Mouse (Mus musculus): ENCODE measurements around the gene Rpl14. TPM values are rescaled to one million over a fixed set of nuclear protein-coding genes. Genes with fewer than 3 reads are reported as not detected.
A peak's percentile ranks its signal among the peaks of the same experiment; 100 is the strongest.

Gene Rpl14
- total RNA-seq, 1 experiment from 2014 or later = 525 TPM

DNA sequence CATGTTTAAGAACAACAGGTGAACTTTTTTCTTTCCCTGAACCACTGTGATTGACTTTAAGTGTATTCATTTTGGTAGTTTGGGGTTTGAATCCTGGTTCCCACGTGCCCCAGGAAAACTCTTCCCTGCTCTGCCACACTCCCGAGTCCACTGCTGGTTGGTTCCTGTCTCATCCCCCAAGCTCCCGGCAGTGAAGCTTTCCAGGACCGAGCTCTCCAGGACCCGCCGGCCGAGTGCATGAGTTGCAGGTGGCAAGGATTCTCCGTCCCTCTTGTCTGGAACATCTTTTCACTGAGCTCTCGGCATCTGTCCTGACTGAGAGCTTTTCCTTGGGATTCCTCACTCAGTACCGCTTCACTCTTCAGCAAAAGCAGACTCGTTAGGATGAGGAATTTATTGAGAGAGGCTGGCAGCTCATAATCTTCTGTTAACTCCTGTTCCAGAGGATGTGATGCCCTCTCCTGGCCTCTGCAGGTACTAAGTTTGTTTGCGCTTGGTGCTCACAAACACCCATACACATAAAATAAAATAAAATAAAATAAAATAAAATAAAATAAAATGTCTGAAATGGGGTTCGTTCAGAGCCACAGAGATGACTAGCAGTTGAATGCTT is 1.4 kb upstream of the Rpl14 start:
- no peak for ATAC-seq (ENCODE audit: extremely low read depth, insufficient number of reproducible peaks, low FRiP score, poor library complexity, severe bottlenecking)

- no peak for ATAC-seq (ENCODE audit: extremely low read depth, insufficient number of reproducible peaks, low FRiP score, poor library complexity, severe bottlenecking)
Observed at GRCm38 (mm10) chr9:120570334-120570725, 914 bp upstream of the Rpl14 start.

DNA sequence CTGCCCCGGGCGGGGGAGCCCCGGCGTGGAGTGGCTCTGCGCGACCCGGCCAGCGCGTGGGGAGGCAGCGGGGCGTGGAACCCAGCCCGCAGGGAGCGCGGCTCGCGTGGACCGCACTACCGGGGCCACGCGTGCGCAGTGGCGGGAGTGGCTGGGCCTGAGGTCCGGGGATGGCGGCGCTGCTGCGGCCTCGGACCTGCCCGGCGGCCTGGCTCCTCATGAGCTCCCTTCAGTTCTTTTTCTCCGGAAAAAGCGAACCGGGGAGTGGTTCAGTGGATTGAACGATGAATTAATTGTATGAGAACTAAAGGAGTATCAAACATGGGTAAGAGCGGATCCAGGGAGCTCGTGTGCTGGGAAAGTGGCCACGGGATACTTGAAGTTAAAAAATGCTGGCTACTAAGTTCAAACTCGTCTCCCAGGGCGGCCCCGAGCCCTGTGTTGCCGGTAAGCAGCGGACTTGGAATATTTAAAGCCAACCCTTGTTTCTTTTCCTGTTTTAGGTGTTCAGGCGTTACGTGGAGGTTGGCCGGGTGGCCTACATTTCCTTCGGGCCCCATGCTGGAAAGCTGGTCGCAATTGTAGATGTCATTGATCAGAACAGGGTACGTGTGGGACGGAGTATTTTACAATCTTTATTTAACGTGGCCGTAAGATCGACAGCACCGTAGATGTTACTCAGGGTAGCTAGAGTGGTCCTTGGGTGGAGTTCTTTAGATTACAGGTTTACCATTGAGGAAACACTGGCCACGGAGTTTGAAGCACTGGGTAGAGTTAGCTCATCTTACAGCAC is 545 bp downstream of the Rpl14 start:
- ATAC-seq (ENCODE audit: extremely low read depth, insufficient number of reproducible peaks, low FRiP score, poor library complexity, severe bottlenecking) = no peak

GRCm38 (mm10) chr9:120575748-120576661 is 4.8 kb downstream of the Rpl14 start:
- no peak for ATAC-seq (ENCODE audit: extremely low read depth, insufficient number of reproducible peaks, low FRiP score, poor library complexity, severe bottlenecking)

DNA sequence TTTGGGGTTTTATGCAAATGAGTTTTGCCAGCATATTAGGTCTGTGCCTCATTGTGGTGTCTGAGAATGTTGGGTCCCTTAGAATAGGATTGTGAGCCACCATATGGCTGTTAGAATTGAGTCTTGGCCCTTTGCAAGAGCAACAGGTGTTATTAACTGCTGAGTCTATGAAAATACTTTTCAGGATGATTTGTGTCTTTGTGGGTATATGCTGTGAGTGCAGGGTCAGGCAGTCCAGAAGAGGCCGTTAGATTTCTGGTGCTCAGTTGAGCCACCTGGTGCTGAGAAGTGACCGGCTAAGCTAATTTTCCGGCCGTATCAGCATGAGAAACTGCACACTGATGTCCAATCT is 5.4 kb downstream of the Rpl14 start:
- no peak for ATAC-seq (ENCODE audit: extremely low read depth, insufficient number of reproducible peaks, low FRiP score, poor library complexity, severe bottlenecking)

DNA sequence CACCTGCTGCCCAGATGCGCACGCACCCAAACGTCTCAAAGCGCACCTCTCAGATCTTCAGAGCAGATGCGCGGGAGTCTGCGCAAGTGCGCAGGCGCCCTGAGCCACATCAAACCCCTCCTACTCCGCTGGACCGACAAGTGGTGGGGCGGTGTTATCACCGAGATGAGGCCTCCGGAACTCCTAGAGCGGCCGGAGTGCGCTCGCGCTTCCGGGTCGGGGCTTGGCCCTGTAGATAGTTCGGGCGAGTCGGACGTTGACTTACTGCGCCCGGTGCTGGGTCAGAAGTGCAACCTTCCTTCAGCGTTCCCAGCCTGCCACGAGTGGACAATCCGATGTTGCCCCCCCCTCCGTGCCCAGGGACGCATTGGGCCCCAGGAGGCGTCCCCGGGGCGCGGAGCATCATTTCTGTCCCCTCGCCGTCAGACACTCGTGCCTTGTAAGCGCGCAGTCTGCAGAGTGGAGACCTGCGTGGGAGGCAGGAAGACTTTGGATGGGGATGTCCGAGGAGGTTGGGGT is 5.9 kb downstream of the Rpl14 start:
- ATAC-seq (ENCODE audit: extremely low read depth, insufficient number of reproducible peaks, low FRiP score, poor library complexity, severe bottlenecking) = peak; percentile 94

DNA sequence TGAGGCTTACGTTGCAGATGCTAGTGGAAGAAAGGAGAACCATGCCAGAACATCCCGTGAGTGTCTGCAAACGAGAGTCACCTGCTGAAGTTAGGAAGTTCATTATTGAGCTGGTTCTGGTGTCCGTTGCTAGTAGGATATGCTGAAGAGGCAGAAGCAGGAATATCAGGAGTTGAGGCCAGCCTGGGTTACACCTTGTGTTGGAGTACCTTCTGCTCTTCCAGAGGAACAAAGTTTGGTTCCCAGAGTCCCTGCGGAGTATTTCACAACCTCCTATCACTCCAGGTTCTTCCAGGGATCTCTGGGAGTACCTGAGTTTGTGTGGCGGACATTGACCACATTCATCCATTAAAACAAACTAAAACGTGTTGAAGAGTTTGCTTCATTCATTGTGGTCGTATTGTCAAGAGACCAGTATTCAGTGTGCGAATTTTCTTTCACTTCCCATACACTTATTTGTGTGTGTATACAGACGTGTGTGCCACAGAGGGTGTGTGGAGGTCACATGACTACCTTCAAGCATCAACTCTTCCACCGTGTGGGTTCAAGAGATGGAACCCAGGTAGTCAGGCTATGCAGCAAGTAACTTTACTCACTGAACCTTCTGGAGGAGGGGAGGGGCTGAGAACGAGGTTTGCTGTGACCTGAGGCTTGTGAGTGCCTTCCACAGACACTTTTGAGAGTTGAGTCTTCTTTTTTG is 6.6 kb downstream of the Rpl14 start:
- ATAC-seq (ENCODE audit: extremely low read depth, insufficient number of reproducible peaks, low FRiP score, poor library complexity, severe bottlenecking) = no peak

- no peak for ATAC-seq (ENCODE audit: extremely low read depth, insufficient number of reproducible peaks, low FRiP score, poor library complexity, severe bottlenecking)
Observed at GRCm38 (mm10) chr9:120578701-120579100, 7.5 kb downstream of the Rpl14 start.

DNA sequence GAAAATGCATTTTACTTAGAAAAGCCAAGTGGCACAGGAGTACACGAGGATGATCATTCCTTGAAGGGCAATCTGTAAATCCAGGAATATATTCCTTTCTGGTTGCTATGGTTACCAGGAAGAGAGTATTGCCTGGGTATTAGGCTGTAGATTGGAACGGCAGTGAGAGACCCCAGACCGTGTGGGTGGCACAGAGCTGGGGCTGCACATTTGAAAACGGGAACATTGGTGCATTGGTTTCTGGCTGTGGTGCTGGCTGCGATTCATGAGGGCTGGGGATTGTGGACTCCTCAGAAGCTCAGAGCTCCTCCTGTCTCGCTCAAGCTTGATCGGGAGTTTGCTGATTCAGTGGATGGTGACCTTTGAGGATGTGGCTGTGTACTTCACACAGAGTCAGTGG is 8.6 kb downstream of the Rpl14 start:
- ATAC-seq (ENCODE audit: extremely low read depth, insufficient number of reproducible peaks, low FRiP score, poor library complexity, severe bottlenecking) = no peak

GRCm38 (mm10) chr9:120581941-120582618 is 10.8 kb downstream of the Rpl14 start:
- 0 out of 2 replicates have a peak, but pooled peaks have one; percentile 9 for ATAC-seq (ENCODE audit: extremely low read depth, insufficient number of reproducible peaks, low FRiP score, poor library complexity, severe bottlenecking)

DNA sequence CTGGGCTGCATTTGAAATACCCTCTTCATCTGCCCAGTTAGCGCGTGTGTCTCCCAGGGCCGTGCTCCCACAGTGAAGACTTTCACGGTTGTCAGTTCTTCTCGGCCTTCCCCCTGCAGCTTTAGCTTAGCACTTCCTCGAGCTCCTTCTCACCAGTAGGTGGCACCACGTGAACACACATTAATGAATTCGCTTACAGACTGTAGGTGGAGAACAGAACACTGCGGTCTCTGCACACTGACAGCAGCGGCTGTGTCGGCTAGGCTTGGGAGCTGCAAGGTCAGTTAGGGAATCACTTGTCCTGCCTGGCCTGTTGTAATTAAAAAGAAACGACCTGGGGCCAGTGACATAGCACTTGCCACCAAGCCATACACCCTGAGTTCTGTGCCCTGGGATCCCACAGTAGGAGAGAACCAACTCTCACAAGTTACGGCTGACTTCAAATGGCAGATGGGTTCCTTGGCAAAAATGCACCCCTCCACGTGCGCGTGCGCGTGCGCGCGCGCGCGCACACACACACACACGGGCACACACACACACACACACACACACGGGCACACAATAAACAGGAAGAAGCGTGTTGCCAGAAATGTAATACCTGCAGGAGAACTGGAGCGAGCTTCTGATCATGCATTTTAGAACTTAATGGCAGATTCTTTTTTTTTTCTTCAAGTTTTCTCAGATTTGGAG is 11.5 kb downstream of the Rpl14 start:
- peak; percentile 89 for ATAC-seq (ENCODE audit: extremely low read depth, insufficient number of reproducible peaks, low FRiP score, poor library complexity, severe bottlenecking)

GRCm38 (mm10) chr9:120583314-120583713 is 12.1 kb downstream of the Rpl14 start:
- ATAC-seq (ENCODE audit: extremely low read depth, insufficient number of reproducible peaks, low FRiP score, poor library complexity, severe bottlenecking) = no peak

DNA sequence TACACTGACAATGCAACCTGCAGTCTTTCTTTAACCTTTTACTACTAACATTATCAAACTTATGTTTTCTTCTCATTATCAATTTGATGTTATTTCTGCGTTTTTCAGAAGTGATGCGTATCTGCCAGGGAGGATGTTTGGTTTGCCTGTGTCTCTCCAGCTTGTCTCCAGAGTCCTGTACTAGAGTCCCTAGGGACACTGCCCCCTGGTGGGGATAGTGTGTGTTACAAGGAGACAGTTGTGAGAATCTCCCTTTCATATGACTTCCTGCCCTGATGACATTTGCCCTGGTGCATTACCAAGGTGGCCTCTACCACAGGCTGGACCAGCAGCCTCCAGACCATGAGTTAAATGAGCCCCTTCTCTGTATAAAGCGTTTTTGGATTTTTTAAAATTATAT is 15.3 kb downstream of the Rpl14 start:
- peak; percentile 55 for ATAC-seq (ENCODE audit: extremely low read depth, insufficient number of reproducible peaks, low FRiP score, poor library complexity, severe bottlenecking)

DNA sequence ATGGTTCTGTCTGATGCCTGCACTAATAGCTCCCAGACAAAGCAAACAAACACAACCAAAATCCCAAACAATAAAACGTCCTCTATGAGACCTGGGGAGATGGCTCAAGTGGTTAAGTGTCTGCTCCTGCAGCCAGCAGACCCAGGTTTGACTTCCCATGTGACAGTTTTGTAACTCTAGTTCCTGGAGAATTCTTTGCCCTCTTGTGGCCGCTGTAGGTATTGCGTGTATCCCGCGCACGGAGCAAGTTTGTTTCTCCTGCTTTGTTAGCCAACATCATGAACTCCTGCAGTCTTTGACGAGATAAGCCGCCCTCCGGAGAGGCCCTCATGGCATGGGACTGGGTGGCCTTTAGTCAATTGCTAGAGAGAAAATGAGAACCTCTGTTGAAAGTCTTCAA is 20.2 kb downstream of the Rpl14 start:
- peak; percentile 63; the same call in 1 of the 2 replicates for ATAC-seq (ENCODE audit: extremely low read depth, insufficient number of reproducible peaks, low FRiP score, poor library complexity, severe bottlenecking)

DNA sequence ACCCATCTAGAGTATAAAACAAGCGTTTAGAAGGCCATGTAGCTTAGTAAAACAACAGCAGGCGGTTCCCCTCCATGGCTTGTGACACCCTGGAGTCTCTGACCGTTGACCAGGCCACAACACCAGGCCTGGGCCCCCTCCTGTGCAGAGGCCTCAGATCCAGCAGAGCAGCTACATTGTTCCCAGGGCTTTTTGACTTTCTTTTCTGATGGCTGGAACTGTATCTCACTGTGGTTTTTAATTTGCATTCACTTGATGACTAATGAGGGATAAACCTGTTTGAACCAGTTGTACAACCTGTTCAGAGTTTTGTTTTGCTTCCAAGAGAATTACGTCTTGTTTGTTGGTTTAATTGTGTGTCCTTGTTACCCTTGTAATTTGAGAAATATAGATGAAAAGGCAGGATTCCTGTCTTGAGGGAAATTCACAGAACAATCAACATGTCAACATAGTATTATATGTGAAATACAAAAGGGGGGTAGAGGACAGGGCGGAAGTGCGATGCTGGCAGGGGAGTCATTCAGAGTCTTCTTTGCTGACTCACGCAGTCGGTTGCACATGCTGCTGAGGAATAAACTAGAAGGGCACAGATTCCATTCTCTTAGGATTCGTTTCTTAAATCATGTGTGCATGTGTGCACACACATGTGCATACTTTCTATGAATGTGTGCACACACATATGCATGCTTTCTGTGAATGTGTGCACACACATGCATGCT is 22.3 kb downstream of the Rpl14 start:
- ATAC-seq (ENCODE audit: extremely low read depth, insufficient number of reproducible peaks, low FRiP score, poor library complexity, severe bottlenecking) = no peak

DNA sequence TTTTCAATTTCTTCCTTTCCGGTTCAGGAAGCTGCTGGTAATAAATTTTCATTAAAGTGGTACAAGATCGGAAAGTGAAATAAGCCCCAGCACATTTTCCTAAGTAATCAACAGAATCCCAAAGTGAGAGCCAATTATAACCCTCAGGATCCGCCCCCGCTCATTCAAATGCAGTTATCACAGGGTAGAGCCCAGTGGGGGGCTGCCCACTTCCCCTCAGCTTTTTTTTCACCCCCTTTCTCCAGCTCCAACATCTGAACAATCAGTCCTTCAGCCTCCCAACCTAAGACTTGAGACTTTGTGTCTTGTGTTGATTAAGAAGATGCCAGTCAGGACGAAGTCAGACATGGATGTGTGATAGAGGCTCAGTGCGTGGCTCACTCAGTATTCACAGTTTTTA is 23.6 kb downstream of the Rpl14 start:
- no peak for ATAC-seq (ENCODE audit: extremely low read depth, insufficient number of reproducible peaks, low FRiP score, poor library complexity, severe bottlenecking)

DNA sequence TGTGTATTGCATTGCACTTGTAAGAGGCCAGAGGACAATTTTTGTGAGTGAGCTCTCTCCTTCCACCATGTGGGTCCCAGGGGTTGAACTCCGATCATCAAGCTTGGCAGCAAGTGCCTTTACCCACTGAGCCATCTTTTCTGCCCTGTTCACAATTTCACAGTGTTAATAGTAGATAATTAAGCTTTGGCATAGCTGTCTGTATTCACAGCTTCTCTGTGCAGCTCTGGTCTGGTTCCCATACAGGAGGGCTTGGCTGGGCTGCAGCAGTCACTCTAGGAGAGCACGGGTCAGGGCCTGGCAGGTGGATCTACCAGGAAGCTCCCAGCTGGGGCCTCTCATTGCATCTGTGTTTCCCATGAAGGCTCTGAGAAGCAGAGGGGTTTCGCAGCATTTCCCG is 24.1 kb downstream of the Rpl14 start:
- ATAC-seq (ENCODE audit: extremely low read depth, insufficient number of reproducible peaks, low FRiP score, poor library complexity, severe bottlenecking) = no peak
